Mouse (Mus musculus): ENCODE measurements at regions not wholly inside any gene's neighbourhood (a gene's known extent, or its start where the extent isn't known, plus 50 kb on each side); places are given as distances from the start of the nearest gene placed in this dataset. TPM values are rescaled to one million over a fixed set of nuclear protein-coding genes. Genes with fewer than 3 reads are reported as not detected.

MicroRNA genes in the stretch of these regions (microRNA counts, 519-probe panel; counts per million panel counts)
- microRNA mmu-miR-129-3p (3,242 counts per million, percentile 82 among the panel's probes with 10 or more counts), microRNA mmu-miR-129-5p (2,483 counts per million, percentile 61 among the panel's probes with 10 or more counts)

Small RNA genes in the stretch of these regions (microRNA-seq; reads per million reads assigned to microRNA genes)
- gene Mir129-2 (1.0 reads per million), gene Mir129b (not detected)
